Mouse (Mus musculus) lung, postnatal 0 days (tissue): ENCODE data around the gene Dennd1a. TPM values are rescaled to one million over a fixed set of nuclear protein-coding genes. Genes with fewer than 3 reads are reported as not detected.

Source experiments
- ATAC-seq: fragments of 200-750 bp; cut with Nextera tagmentation; 2 replicates; pipeline ENCODE4 v1.8.0; 2017; ENCODE audit warnings: moderate library complexity
- DNase-seq: peaks from one replicate; pipeline ENCODE4 v3.0.0-alpha.2; 2016; ENCODE audit warnings: low spot score
- H3K27ac ChIP-seq: fragments of 300-500 bp; sonication (generic); 2 replicates; pipeline ENCODE4 v1.5.1; 2014; ENCODE audit warnings: antibody characterized with exemption, mild to moderate bottlenecking, low read length, mixed read lengths
- H3K27me3 ChIP-seq: fragments of 300-500 bp; sonication (generic); replicated peaks from 2 replicates; pipeline ENCODE4 v1.6.1; 2014; ENCODE audit warnings: low read length, mixed read lengths; ENCODE audit not compliant: insufficient read depth
- H3K36me3 ChIP-seq: fragments of 300-500 bp; sonication (generic); 2 replicates; pipeline ENCODE4 v1.6.1; 2014; ENCODE audit warnings: low read length, mixed read lengths; ENCODE audit not compliant: insufficient read depth
- H3K4me1 ChIP-seq: fragments of 300-500 bp; sonication (generic); 2 replicates; pipeline ENCODE4 v1.6.1; 2014; ENCODE audit warnings: antibody characterized with exemption, low read depth, low read length, mixed read lengths; ENCODE audit not compliant: insufficient read depth
- H3K4me2 ChIP-seq: fragments of 300-500 bp; sonication (generic); replicated peaks from 2 replicates; pipeline ENCODE4 v1.6.1; 2014; ENCODE audit warnings: low read depth, mild to moderate bottlenecking, low read length, moderate library complexity, mixed read lengths
- H3K4me3 ChIP-seq: fragments of 300-500 bp; sonication (generic); 2 replicates; pipeline ENCODE4 v1.5.1; 2014; ENCODE audit warnings: low read depth, low read length
- H3K9ac ChIP-seq: fragments of 300-500 bp; sonication (generic); replicated peaks from 2 replicates; pipeline ENCODE4 v1.6.1; 2014; ENCODE audit warnings: low read depth, mild to moderate bottlenecking
- H3K9me3 ChIP-seq: fragments of 300-500 bp; sonication (generic); 2 replicates; pipeline ENCODE4 v1.6.1; 2016; ENCODE audit warnings: low read length, mixed read lengths
- CTCF ChIP-seq: IDR thresholded peaks from 2 replicates; pipeline ENCODE4 v1.5.1; 2016; ENCODE audit warnings: antibody characterized with exemption, mild to moderate bottlenecking
- EP300 ChIP-seq: IDR thresholded peaks from 2 replicates; pipeline ENCODE4 v1.6.1; 2016; ENCODE audit warnings: antibody characterized with exemption, mild to moderate bottlenecking, control low read depth
- WGBS: fragments of 180-500 bp; shearing (Covaris S2); extraction: QIAGEN DNeasy Blood & Tissue Kit; methylation state at CpG from one replicate; pipeline ENCODE4 v1.1.7; 2014; 5-methylcytosine and 5-hydroxymethylcytosine counted together
- polyA plus RNA-seq: library from polyadenylated mRNA; unstranded; fragments of >200 nt; fragmentation: Nextera tagmentation; extraction: Ambion mirVana; gene quantifications from 2 replicates; pipeline ENCODE4 v1.2.1, GENCODE M21; 2015

The Dennd1a gene
- polyA plus RNA-seq, 1 experiment from 2014 or later: 4.4 TPM

DNA sequence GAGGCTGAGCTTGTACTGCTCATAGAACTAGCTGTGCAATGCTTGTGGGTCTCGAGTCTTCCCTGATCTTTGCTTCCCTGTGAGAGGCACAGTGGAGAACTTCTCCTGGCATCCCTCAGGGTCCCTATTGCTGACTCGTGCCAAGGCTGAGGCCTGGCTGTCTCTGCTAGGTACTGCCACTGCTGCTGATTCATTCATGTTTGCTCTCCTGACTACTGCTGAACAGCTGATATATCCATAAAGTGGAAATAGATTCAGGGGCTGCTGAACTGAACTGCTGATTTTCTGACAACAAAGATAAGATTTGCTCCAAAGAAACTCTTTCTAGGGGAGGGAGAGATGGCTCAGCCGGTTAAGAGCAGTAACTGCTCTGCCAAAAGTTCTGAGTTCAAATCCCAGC, 102.2 kb downstream of the Dennd1a start:
- 82% methylated on average over 3 of the region's 3 CpGs for WGBS
- no peak for DNase-seq
- TF ChIP-seq CTCF (no peak), EP300 (no peak)
- Histone ChIP-seq H3K27me3 (no peaks in the 10 kb centered on the region), H3K4me3 (no peak overlapping the region), H3K9me3 (no peaks in the 10 kb centered on the region), H3K4me1 (no peaks in the 10 kb centered on the region), H3K4me2 (no peak overlapping the region), H3K9ac (no peak overlapping the region), H3K36me3 (no peaks in the 10 kb centered on the region), H3K27ac (no peak overlapping the region)
- no peak for ATAC-seq

DNA sequence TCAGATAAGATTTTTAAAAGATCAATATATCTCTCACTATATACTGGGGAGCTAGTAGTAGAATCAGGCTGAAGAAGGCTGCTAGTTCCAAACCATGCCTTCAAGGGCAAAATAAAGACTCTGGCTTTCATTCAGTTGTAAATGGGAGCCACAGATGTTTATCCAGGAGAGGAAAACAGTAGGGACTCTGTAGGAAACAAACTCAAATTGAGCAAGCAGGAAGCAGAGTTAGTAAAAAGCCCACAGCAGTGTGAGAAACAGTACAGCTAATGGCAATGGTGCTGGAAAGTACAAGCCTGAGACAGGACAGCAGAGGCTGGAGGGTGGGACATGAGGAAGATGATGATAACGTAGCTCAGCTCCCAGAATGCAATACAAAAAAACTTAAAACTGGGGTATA, 103.3 kb downstream of the Dennd1a start:
- WGBS: 96% methylated on average over 1 of the region's 1 CpGs
- Histone ChIP-seq H3K27ac (no peak overlapping the region), H3K36me3 (no peaks in the 10 kb centered on the region), H3K4me1 (no peaks in the 10 kb centered on the region), H3K4me2 (no peak overlapping the region), H3K27me3 (no peaks in the 10 kb centered on the region), H3K9ac (no peak overlapping the region), H3K4me3 (no peak overlapping the region), H3K9me3 (no peaks in the 10 kb centered on the region)
- ATAC-seq (no peak), DNase-seq (no peak)
- TF ChIP-seq EP300 (no peak), CTCF (no peak)

DNA sequence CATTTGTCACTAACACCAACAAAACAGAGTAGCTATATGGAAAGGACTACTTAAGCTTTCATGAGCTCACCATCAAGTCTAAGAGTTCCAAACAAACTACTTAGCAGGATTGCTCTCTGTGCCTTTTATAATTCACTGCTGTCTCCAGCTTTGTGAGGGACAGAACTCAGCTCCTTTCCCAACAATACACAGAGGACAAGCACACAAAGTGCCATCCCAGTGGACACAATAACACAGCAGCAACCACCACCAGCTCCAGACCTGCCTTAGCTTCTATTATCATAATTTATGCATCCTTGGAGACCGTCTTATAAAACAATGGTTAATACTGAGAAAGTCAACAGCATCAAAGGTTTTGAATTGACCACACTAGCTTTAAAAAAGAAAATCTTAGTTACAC, 104.9 kb downstream of the Dennd1a start:
- Histone ChIP-seq H3K9ac (no peak overlapping the region), H3K27me3 (no peaks in the 10 kb centered on the region), H3K4me1 (no peaks in the 10 kb centered on the region), H3K27ac (no peak overlapping the region), H3K9me3 (no peaks in the 10 kb centered on the region), H3K4me2 (no peak overlapping the region), H3K4me3 (no peak overlapping the region), H3K36me3 (no peaks in the 10 kb centered on the region)
- TF ChIP-seq CTCF: no peak
- no peak for TF ChIP-seq EP300
- DNase-seq: no peak
- WGBS: 85% methylated on average over 1 of the region's 1 CpGs
- no peak for ATAC-seq

DNA sequence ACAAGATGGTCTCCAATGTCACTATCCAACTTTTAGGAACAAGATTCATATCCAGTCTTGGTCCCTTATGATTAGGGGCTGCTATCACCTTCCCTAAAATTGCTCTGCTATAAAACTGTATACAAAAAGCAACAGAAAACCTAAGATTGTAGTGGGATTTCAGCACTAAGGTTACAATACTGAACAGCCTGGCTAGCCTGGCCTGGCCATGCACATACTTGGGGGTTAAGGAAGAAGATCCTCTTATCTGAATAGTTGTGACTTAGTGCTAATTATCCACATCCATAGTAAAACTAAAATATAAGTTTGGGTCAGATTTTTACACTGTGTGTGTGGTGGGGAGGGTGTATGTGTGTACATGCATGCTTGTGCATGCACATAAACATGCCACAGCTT, 109.6 kb downstream of the Dennd1a start:
- Histone ChIP-seq H3K4me1 (no peaks in the 10 kb centered on the region), H3K4me2 (no peak overlapping the region), H3K36me3 (no peaks in the 10 kb centered on the region), H3K9me3 (no peaks in the 10 kb centered on the region), H3K4me3 (no peak overlapping the region), H3K9ac (no peak overlapping the region), H3K27me3 (no peaks in the 10 kb centered on the region), H3K27ac (no peak overlapping the region)
- ATAC-seq (no peak), DNase-seq (no peak)
- TF ChIP-seq EP300 (no peak), CTCF (no peak)

DNA sequence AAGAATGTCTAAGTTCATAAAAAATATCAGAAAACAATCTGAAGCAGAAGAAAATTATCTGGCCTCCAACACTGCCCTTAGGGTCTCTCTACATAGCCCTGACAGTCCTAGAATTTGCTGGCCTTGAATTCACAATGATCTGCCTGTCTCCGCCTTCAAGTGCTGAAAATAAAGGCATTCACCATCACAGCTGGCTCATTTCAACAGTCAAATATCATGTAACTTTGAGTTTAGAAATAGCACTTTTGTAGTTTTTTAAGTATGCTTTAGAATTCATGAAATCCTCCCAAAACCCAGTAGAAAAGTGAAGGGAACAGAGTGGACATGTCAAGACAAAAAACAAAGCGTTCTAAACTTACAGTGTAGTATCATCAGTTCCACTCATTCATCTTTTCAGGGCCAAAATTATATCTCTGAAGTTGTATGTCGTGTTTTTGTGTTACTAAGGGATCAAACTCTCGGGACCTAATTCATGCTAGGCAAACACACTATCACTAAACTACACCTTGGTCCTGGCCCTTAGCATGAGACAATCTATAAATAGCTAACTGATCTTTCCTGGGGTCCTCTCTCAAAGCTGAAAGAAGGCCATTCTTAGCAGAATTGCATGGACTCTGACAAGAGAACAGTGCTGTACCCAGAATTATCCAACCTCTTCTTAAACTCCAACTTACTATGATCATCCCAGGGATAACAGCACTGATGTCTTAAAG, 110.2 kb downstream of the Dennd1a start:
- no peak for TF ChIP-seq CTCF
- TF ChIP-seq EP300: no peak
- ATAC-seq (peak; percentile 41; the same call in 1 of the 2 replicates), DNase-seq (peak; percentile 57)
- H3K27ac ChIP-seq: no peak overlapping the region
- H3K27me3 ChIP-seq: no peaks in the 10 kb centered on the region
- WGBS: 54% methylated on average over 4 of the region's 4 CpGs
- H3K36me3 ChIP-seq: no peaks in the 10 kb centered on the region
- no peak overlapping the region for H3K9ac ChIP-seq
- no peak overlapping the region for H3K4me2 ChIP-seq
- no peak overlapping the region for H3K4me3 ChIP-seq
- no peaks in the 10 kb centered on the region for H3K9me3 ChIP-seq
- no peaks in the 10 kb centered on the region for H3K4me1 ChIP-seq

DNA sequence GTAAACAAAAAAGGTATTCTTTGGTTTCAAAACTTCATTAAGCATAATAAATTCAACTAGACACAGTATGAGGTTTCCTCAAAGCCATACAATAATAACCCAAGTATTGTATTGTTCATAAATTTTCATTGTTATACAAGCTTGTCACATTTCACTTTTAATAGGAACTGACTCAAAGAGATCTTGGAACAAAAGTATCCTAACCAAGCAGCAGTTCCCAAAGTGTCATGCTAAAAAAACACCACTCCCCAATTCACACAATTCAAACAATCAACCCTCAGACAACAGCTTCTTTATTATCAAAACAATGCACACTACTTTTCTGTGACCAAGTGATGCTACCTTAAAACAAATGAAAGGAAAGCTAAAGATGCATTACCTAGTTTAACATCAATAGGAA, 111.9 kb downstream of the Dennd1a start:
- no peak overlapping the region for H3K4me2 ChIP-seq
- ATAC-seq: no peak
- no peaks in the 10 kb centered on the region for H3K27me3 ChIP-seq
- H3K9ac ChIP-seq: no peak overlapping the region
- no peak overlapping the region for H3K27ac ChIP-seq
- H3K36me3 ChIP-seq: no peaks in the 10 kb centered on the region
- H3K9me3 ChIP-seq: no peaks in the 10 kb centered on the region
- DNase-seq: no peak
- no peak overlapping the region for H3K4me3 ChIP-seq
- no peak for TF ChIP-seq EP300
- H3K4me1 ChIP-seq: no peaks in the 10 kb centered on the region

DNA sequence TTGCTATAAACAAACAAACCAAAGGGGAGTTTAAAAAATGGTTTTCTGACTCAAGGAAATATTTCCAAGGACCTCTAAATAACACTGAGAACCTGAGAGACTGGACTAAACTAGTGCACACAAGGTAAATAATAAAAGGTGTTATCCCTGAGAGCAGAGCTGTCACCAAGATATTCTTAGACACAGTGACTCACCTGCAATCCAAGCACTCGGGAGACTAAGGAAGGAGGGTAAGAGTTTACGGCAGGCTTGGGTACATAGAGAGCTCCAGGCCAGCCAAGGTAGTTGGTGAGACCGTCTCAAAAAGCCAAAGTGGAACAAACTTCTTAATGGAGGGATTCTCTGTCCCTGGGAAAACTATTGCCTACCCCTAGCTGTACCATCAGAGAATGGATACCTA, 118.6 kb downstream of the Dennd1a start:
- no peaks in the 10 kb centered on the region for H3K27me3 ChIP-seq

More for the DNA sequence above, 118.6 kb downstream of the Dennd1a start:
- H3K4me2 ChIP-seq: no peak overlapping the region
- ATAC-seq (peak; percentile 90), DNase-seq (peak; percentile 83)
- H3K4me1 ChIP-seq: no peaks in the 10 kb centered on the region
- H3K9me3 ChIP-seq: no peaks in the 10 kb centered on the region
- no peak overlapping the region for H3K27ac ChIP-seq
- 62% methylated on average over 3 of the region's 3 CpGs for WGBS
- no peak overlapping the region for H3K9ac ChIP-seq
- H3K4me3 ChIP-seq: no peak overlapping the region
- no peak for TF ChIP-seq CTCF
- TF ChIP-seq EP300: peak; percentile 72
- no peaks in the 10 kb centered on the region for H3K36me3 ChIP-seq
